Comparison of ENCODE assay signal across 22 mouse cellular contexts in the genomic region with DNA sequence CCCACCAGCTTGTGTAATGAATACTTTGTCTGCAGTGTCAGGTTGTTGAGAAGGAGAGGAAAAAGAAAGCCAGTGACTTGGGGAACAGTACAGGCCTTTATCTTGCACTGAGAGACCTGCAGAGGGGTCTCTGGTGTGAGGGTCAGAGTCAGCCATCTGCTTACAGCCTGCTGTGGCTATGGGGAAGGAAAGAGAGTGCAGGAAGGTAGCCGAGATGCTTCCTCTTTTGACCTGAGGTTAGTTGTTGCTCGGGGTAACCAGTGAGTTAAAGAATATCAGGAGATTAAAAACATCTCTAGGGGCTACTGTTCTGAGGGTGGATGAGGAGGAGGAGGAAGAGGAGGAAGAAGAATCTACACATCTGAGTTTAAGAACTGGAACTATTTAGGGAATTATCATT.
"Had no signal": no experiment of that assay in that cellular context is flagged by ENCODE, and none has a peak within 500 bp of the region (broad histone marks: within the 10 kb centered on the region; RNA-seq: fewer than 3 reads in every experiment).

No protein-coding gene starts in this region.

- H3K4me2 ChIP-seq: heart, embryonic 12.5 days; hindbrain, embryonic 13.5 days; hindbrain, embryonic 15.5 days; kidney, embryonic 15.5 days; limb, embryonic 13.5 days; limb, embryonic 15.5 days; liver, embryonic 12.5 days had no signal

- H3K36me3 ChIP-seq: heart, embryonic 10.5 days; heart, embryonic 12.5 days; hindbrain, embryonic 13.5 days; hindbrain, embryonic 15.5 days; kidney, embryonic 15.5 days; limb, embryonic 13.5 days; limb, embryonic 15.5 days; liver, embryonic 12.5 days had no signal

- DNase-seq: gastrocnemius, postnatal 14 days; gastrocnemius, postnatal 36 days; heart, adult 18-20 months; heart, postnatal 10 days; heart, postnatal 4 days; kidney, adult 11 months; kidney, adult 2 months; kidney, adult 9 months; kidney, postnatal 14 days; kidney, postnatal 36 days had no signal

- H3K4me1 ChIP-seq: heart, embryonic 10.5 days; heart, embryonic 12.5 days; kidney, embryonic 15.5 days; limb, embryonic 13.5 days; limb, embryonic 15.5 days; liver, embryonic 12.5 days had no signal

- H3K9me3 ChIP-seq: heart, embryonic 10.5 days; heart, embryonic 12.5 days; hindbrain, embryonic 13.5 days; hindbrain, embryonic 15.5 days; kidney, embryonic 15.5 days; limb, embryonic 13.5 days; limb, embryonic 15.5 days; liver, embryonic 12.5 days had no signal

- ATAC-seq: intestine, embryonic 16.5 days; liver, embryonic 12.5 days had no signal

- H3K27ac ChIP-seq: heart, embryonic 10.5 days; hindbrain, embryonic 13.5 days; hindbrain, embryonic 15.5 days; hindbrain, postnatal 0 days; kidney, embryonic 15.5 days; kidney, postnatal 0 days; left cerebral cortex, adult 2 months; limb, embryonic 13.5 days; limb, embryonic 15.5 days; liver, embryonic 12.5 days had no signal

- H3K9ac ChIP-seq: heart, embryonic 12.5 days; hindbrain, embryonic 13.5 days; hindbrain, embryonic 15.5 days; kidney, embryonic 15.5 days; limb, embryonic 13.5 days; limb, embryonic 15.5 days; liver, embryonic 12.5 days had no signal

- H3K4me3 ChIP-seq: heart, embryonic 10.5 days; heart, embryonic 12.5 days; hindbrain, embryonic 13.5 days; hindbrain, embryonic 15.5 days; kidney, embryonic 15.5 days; left cerebral cortex, adult 2 months; limb, embryonic 13.5 days; limb, embryonic 15.5 days; liver, embryonic 12.5 days had no signal
